Mouse (Mus musculus) heart, embryonic 14.5 days (tissue): ENCODE data around the gene Cep250. TPM values are rescaled to one million over a fixed set of nuclear protein-coding genes. Genes with fewer than 3 reads are reported as not detected.

Source experiments
- ATAC-seq: fragments of 200-750 bp; cut with Nextera tagmentation; 2 replicates; pipeline ENCODE4 v1.8.0; 2017; ENCODE audit warnings: low read depth, moderate TSS enrichment; ENCODE audit not compliant: insufficient number of reproducible peaks, insufficient read depth, low FRiP score
- H3K27ac ChIP-seq, 2 experiments: fragments of 200-500 bp in 1 of 2; fragments of 300-500 bp in 1 of 2; sonication (generic) in 1 of 2; replicated peaks in 1 of 2; 2 replicates each; pipeline ENCODE4 v1.5.1; 2012 to 2014; ENCODE audit warnings: low read depth in 2 of 2, low read length in 2 of 2, control low read depth in 1 of 2, mild to moderate bottlenecking in 1 of 2, mixed read lengths in 1 of 2; ENCODE audit not compliant: control insufficient read depth in 1 of 2, insufficient read depth in 1 of 2
- H3K27me3 ChIP-seq: fragments of 300-500 bp; sonication (generic); 2 replicates; pipeline ENCODE4 v1.6.1; 2014; ENCODE audit warnings: mild to moderate bottlenecking, low read length, control low read depth; ENCODE audit not compliant: control insufficient read depth, insufficient read depth
- H3K36me3 ChIP-seq: fragments of 300-500 bp; sonication (generic); 2 replicates; pipeline ENCODE4 v1.6.1; 2014; ENCODE audit warnings: mild to moderate bottlenecking, control low read depth, low read length, mixed read lengths; ENCODE audit not compliant: control insufficient read depth, insufficient read depth
- H3K4me1 ChIP-seq, 2 experiments: fragments of 200-500 bp in 1 of 2; fragments of 300-500 bp in 1 of 2; sonication (generic) in 1 of 2; 2 replicates each; pipeline ENCODE4 v1.6.1; 2012 to 2014; ENCODE audit warnings: low read length in 2 of 2, control low read depth in 1 of 2, mixed read lengths in 1 of 2; ENCODE audit not compliant: control insufficient read depth in 2 of 2, insufficient read depth in 2 of 2
- H3K4me2 ChIP-seq: fragments of 300-500 bp; sonication (generic); 2 replicates; pipeline ENCODE4 v1.6.1; 2014; ENCODE audit warnings: mild to moderate bottlenecking, low read length
- H3K4me3 ChIP-seq, 2 experiments: fragments of 200-500 bp in 1 of 2; fragments of 300-500 bp in 1 of 2; sonication (generic) in 1 of 2; 2 replicates each; pipeline ENCODE4 v1.5.1; 2012 to 2014; ENCODE audit warnings: low read length in 2 of 2, mild to moderate bottlenecking in 2 of 2, control low read depth in 1 of 2, low read depth in 1 of 2, moderate library complexity in 1 of 2; ENCODE audit not compliant: control insufficient read depth in 1 of 2, insufficient read depth in 1 of 2
- H3K9ac ChIP-seq: fragments of 300-500 bp; sonication (generic); 2 replicates; pipeline ENCODE4 v1.6.1; 2014; ENCODE audit warnings: mild to moderate bottlenecking, low read length
- H3K9me3 ChIP-seq: fragments of 300-500 bp; sonication (generic); 2 replicates; pipeline ENCODE4 v1.6.1; 2016; ENCODE audit warnings: low read length, control low read depth; ENCODE audit not compliant: control insufficient read depth
- WGBS: fragments of 180-500 bp; shearing (Covaris S2); extraction: QIAGEN DNeasy Blood & Tissue Kit; methylation state at CpG from one replicate; pipeline ENCODE4 v1.1.7; 2014; 5-methylcytosine and 5-hydroxymethylcytosine counted together
- polyA plus RNA-seq: library from polyadenylated mRNA; unstranded; fragments of >200 nt; fragmentation: Nextera tagmentation; extraction: Ambion mirVana; gene quantifications from 2 replicates; pipeline ENCODE4 v1.2.1, GENCODE M21; 2014

Cep250 gene
- polyA plus RNA-seq, 1 experiment from 2014 or later: 7.2 TPM

DNA sequence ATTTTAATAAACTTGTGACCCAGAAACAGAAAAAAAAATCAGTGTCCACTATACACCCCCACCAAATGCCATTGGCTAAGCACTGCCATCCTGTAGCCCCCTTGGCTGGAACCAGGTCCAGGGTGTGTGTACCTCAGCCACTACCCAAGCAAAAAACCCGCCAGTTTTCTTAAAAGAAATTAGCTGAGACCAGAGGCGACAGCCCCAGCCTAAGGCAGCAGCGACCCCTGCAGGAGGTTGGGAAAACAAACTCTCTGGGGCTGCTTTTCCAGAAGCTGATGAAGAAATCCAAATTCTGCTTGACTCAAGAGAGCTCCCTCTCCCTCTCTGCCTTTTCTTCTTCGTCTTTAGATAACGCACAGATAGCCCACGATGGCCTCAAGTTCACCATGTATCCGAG lies 10.2 kb upstream of the Cep250 start:
- Histone ChIP-seq H3K9me3 (no peaks in the 10 kb centered on the region), H3K27ac (no peak overlapping the region), H3K27me3 (peaks cover 18% of the 10 kb centered on the region), H3K36me3 (no peaks in the 10 kb centered on the region), H3K4me2 (no peak overlapping the region), H3K9ac (no peak overlapping the region), H3K4me1 (peaks cover 2 to 7% of the 10 kb centered on the region in 2 experiments; a peak in 2 of 4 replicates), H3K4me3 (no peak overlapping the region)
- no peak for ATAC-seq
- WGBS: 4% methylated on average over 7 of the region's 7 CpGs

DNA sequence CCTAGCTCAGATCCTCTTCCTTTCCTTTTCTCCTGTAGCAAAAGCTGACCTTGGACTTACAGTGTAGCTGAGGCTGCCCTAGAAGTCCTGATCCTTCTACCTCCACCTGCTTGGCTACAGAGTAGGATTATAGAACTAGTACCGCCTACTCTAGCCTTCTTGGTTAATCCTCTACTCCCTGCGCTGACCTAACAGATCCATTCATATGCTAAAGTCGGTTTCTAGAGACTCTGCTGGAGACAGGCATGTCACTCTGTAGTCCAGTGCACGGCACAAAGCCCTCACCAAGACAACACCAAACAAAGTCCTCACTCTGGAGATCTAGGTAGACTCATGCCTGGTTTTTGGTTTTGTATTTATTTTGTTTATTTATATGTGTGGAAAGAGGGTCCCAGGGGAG lies 9.8 kb upstream of the Cep250 start:
- no peak overlapping the region for H3K27ac ChIP-seq
- H3K4me1 ChIP-seq: peaks cover 2 to 7% of the 10 kb centered on the region in 2 experiments; a peak in 2 of 4 replicates
- WGBS: 31% methylated on average over 4 of the region's 4 CpGs
- no peak overlapping the region for H3K9ac ChIP-seq
- H3K4me3 ChIP-seq: no peak overlapping the region
- H3K9me3 ChIP-seq: no peaks in the 10 kb centered on the region
- ATAC-seq: no peak
- H3K36me3 ChIP-seq: no peaks in the 10 kb centered on the region
- peaks cover 18% of the 10 kb centered on the region for H3K27me3 ChIP-seq
- no peak overlapping the region for H3K4me2 ChIP-seq

DNA sequence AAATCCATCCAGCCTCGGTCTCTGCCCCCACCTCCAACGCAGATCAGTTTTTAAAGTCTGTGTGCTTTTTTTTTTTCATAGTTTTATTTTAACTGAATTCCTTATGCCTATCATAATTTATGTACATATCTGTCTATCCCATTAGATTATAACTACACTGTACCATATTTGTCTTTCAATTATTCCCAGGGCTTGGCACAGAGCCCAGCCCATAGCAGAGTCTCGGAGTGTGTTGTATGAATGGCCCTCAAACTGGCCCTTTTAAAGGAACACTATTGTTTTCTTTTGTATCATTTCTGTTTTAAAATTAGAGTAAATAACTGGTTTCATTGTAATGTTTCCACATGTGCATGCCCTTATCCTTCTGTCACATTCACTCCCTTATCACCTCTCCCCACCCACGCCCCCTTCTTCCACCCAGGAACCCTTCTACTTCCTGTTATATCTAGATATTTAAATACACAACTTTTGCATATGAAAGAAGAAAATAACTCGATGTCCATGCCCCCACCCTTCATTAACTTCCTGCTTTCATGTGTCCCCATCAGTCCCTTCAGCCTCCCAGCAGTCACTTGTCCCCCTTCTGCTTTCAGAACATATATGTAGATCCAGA lies 8.8 kb upstream of the Cep250 start:
- no peak for ATAC-seq
- peaks cover 2 to 7% of the 10 kb centered on the region in 2 experiments; a peak in 2 of 4 replicates for H3K4me1 ChIP-seq
- H3K27ac ChIP-seq: no peak overlapping the region
- peaks cover 18% of the 10 kb centered on the region for H3K27me3 ChIP-seq
- H3K9ac ChIP-seq: no peak overlapping the region
- no peaks in the 10 kb centered on the region for H3K36me3 ChIP-seq
- H3K9me3 ChIP-seq: no peaks in the 10 kb centered on the region
- H3K4me3 ChIP-seq: no peak overlapping the region
- 49% methylated on average over 5 of the region's 5 CpGs for WGBS
- no peak overlapping the region for H3K4me2 ChIP-seq

DNA sequence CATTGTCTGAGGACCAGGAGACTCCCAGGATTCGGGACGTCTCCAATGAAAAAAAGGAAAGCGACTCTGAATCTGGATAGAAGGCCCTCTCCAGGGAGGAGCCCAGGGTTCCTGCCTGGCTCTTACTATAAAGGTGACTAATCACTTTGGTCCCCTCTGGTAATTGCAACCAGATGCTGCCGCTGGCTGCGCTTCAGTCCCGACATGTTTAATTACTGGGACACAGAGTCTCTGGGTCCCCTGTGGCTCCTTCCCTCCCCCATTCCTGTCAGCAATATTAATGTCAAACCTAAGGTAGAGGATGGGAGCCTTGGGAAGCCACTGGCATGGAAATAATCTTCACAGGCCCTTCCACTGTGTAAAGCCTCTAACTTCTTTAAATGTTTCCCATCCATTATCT lies 6.9 kb upstream of the Cep250 start:
- Histone ChIP-seq H3K9ac (no peak overlapping the region), H3K27ac (no peak overlapping the region), H3K27me3 (peaks cover 17% of the 10 kb centered on the region), H3K4me1 (peaks cover 0 to 7% of the 10 kb centered on the region in 2 experiments; a peak in 2 of 4 replicates), H3K9me3 (no peaks in the 10 kb centered on the region), H3K36me3 (no peaks in the 10 kb centered on the region), H3K4me2 (no peak overlapping the region), H3K4me3 (no peak overlapping the region)
- WGBS: 36% methylated on average over 6 of the region's 6 CpGs
- no peak for ATAC-seq

DNA sequence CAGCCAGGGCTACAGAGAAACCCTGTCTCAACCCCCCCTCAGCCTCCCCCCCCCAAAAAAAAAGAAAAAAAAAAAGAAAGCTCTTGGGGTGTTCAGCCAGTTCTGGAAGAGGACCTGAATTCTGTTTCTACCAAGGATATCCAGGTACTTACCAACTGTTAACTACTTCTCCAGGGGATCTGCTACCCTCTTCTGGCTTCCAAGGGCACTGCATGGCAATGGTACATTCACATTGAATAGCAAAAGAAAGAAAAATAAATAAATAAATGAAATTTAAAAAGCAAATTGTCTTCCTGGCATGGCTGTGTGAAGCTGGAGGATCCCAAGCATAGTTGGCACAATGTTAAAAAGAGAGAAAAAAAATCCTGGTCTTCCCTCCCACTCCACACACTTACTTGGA lies 4.3 kb upstream of the Cep250 start:
- no peak for ATAC-seq
- peaks cover 0 to 6% of the 10 kb centered on the region in 2 experiments; a peak in 1 of 4 replicates for H3K4me1 ChIP-seq
- no peak overlapping the region for H3K27ac ChIP-seq
- H3K27me3 ChIP-seq: peaks cover 5% of the 10 kb centered on the region
- H3K4me3 ChIP-seq: no peak overlapping the region
- no peak overlapping the region for H3K4me2 ChIP-seq
- H3K9me3 ChIP-seq: no peaks in the 10 kb centered on the region
- H3K36me3 ChIP-seq: no peaks in the 10 kb centered on the region
- H3K9ac ChIP-seq: no peak overlapping the region

DNA sequence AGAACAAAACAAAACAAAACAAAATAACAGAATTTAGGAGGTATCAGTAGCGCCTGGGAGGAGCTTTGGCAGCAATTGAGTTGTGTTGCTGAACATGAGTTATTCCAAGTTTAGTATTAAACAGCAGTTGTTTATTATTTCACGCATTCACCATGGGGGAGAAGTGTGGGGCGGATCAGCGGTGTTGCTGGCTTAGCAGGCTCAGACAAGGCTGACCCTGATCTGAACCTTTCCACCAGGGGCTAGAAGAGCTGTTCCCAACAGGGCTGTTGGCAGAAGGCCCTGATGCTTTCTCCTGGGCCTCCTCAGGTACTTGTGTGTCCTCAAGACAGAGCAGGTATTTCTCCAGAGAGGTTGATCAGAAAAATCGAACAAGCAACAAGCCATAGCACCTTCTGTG lies 3.7 kb downstream of the Cep250 start:
- WGBS: 69% methylated on average over 5 of the region's 5 CpGs
- H3K4me1 ChIP-seq: peaks cover 0 to 11% of the 10 kb centered on the region in 2 experiments; a peak in 2 of 4 replicates
- no peak overlapping the region for H3K4me2 ChIP-seq
- H3K27me3 ChIP-seq: no peaks in the 10 kb centered on the region
- H3K36me3 ChIP-seq: peaks cover 35% of the 10 kb centered on the region
- H3K9me3 ChIP-seq: no peaks in the 10 kb centered on the region
- H3K4me3 ChIP-seq: no peak overlapping the region
- no peak overlapping the region for H3K9ac ChIP-seq
- H3K27ac ChIP-seq: no peak overlapping the region
- no peak for ATAC-seq

DNA sequence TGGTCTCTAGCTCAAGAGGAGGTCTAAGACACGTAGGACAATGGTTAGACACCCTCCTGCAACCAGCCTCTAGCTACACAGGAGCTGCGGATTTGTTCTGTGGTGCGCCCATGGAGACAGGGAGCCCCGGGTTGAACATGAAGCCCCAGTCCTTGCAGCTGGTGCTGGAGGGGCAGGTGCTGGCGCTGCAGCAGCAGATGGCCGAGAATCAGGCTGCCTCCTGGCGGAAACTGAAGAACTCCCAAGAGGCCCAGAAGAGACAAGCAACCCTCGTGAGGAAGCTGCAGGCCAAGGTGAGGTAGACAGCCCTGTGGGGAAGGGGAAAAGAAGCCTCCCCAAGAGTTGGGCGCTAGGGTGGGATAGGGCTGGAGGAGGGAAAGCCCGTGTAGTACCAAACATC lies 5.6 kb downstream of the Cep250 start:
- WGBS: 82% methylated on average over 10 of the region's 10 CpGs
- Histone ChIP-seq H3K9ac (no peak overlapping the region), H3K36me3 (peaks cover 53% of the 10 kb centered on the region), H3K27me3 (no peaks in the 10 kb centered on the region), H3K4me1 (peaks cover 0 to 11% of the 10 kb centered on the region in 2 experiments; a peak in 2 of 4 replicates), H3K4me2 (no peak overlapping the region), H3K27ac (no peak overlapping the region), H3K4me3 (no peak overlapping the region), H3K9me3 (no peaks in the 10 kb centered on the region)
- ATAC-seq: no peak

DNA sequence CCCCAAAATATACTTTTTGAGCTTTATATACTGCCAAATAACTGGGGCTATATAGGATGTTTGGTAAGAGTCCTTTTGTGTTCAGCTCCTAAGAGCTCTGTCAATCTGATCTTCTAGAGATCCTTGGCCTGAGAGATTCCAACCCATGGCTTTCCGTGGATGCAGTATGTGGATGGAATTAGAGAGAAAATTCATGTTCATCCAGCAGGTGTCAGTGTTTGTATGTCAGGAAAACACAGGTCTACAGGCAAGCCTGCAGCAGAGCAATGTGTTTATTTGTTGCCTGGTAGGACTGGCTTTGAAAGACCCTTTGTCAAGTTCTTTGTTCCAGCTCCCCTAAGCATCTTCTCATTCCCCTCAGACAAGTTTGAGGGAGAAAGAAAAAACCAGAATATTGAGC lies 6.7 kb downstream of the Cep250 start:
- Histone ChIP-seq H3K27me3 (no peaks in the 10 kb centered on the region), H3K4me3 (no peak overlapping the region), H3K9me3 (no peaks in the 10 kb centered on the region), H3K4me1 (peaks cover 0 to 5% of the 10 kb centered on the region in 2 experiments; a peak in 1 of 4 replicates), H3K9ac (no peak overlapping the region), H3K4me2 (no peak overlapping the region), H3K27ac (no peak overlapping the region), H3K36me3 (peaks cover 64% of the 10 kb centered on the region)
- 32% methylated on average over 1 of the region's 1 CpGs for WGBS
- no peak for ATAC-seq
